Mouse (Mus musculus) liver, embryonic 13.5 days (tissue): Measurements from ENCODE around the gene Ell2. TPM values are rescaled to one million over a fixed set of nuclear protein-coding genes. Genes with fewer than 3 reads are reported as not detected.

Experiments used
- ATAC-seq: fragments of 200-750 bp; cut with Nextera tagmentation; 2 replicates; pipeline ENCODE4 v1.8.0; 2017; ENCODE audit warnings: low read depth, mild to moderate bottlenecking, moderate number of reproducible peaks, moderate library complexity
- DNase-seq: peaks from one replicate; pipeline ENCODE4 v3.0.0; 2022
- H3K27ac ChIP-seq: fragments of 300-500 bp; sonication (generic); 2 replicates; pipeline ENCODE4 v1.5.1; 2015; ENCODE audit warnings: moderate library complexity, mild to moderate bottlenecking, inconsistent platforms
- H3K27me3 ChIP-seq: fragments of 300-500 bp; sonication (generic); 2 replicates; pipeline ENCODE4 v1.6.1; 2015; ENCODE audit warnings: mild to moderate bottlenecking, inconsistent platforms
- H3K36me3 ChIP-seq: fragments of 300-500 bp; sonication (generic); 2 replicates; pipeline ENCODE4 v1.6.1; 2015; ENCODE audit warnings: mild to moderate bottlenecking, inconsistent platforms
- H3K4me1 ChIP-seq: fragments of 300-500 bp; sonication (generic); replicated peaks from 2 replicates; pipeline ENCODE4 v1.6.1; 2015; ENCODE audit warnings: inconsistent platforms
- H3K4me2 ChIP-seq: fragments of 300-500 bp; sonication (generic); 2 replicates; pipeline ENCODE4 v1.6.1; 2015; ENCODE audit warnings: inconsistent platforms, mild to moderate bottlenecking, moderate library complexity
- H3K4me3 ChIP-seq: fragments of 300-500 bp; sonication (generic); replicated peaks from 2 replicates; pipeline ENCODE4 v1.5.1; 2015; ENCODE audit warnings: mild to moderate bottlenecking, inconsistent platforms
- H3K9ac ChIP-seq: fragments of 300-500 bp; sonication (generic); 2 replicates; pipeline ENCODE4 v1.6.1; 2015; ENCODE audit warnings: mild to moderate bottlenecking, inconsistent platforms
- H3K9me3 ChIP-seq: fragments of 300-500 bp; sonication (generic); replicated peaks from 2 replicates; pipeline ENCODE4 v1.6.1; 2016; ENCODE audit warnings: inconsistent platforms
- WGBS: fragments of 180-500 bp; shearing (Covaris S2); methylation state at CpG from one replicate; pipeline ENCODE4 v1.1.7; 2015; ENCODE audit not compliant: insufficient replicate concordance; 5-methylcytosine and 5-hydroxymethylcytosine counted together
- polyA plus RNA-seq: library from polyadenylated mRNA; unstranded; fragments of >200 nt; fragmentation: Nextera tagmentation; extraction: Ambion mirVana; gene quantifications from 2 replicates; pipeline ENCODE4 v1.2.1, GENCODE M21; 2015

Ell2 gene
- polyA plus RNA-seq, 1 experiment from 2014 or later = 38.2 TPM

- no peak overlapping the region for H3K9ac ChIP-seq
- ATAC-seq (no peak), DNase-seq (no peak)
- H3K27ac ChIP-seq = no peak overlapping the region
- H3K4me3 ChIP-seq = no peak overlapping the region
- WGBS = 66% methylated on average over 3 of the region's 3 CpGs
- H3K27me3 ChIP-seq = no peaks in the 10 kb centered on the region
- H3K4me2 ChIP-seq = no peak overlapping the region
- H3K9me3 ChIP-seq = no peaks in the 10 kb centered on the region
- H3K36me3 ChIP-seq = no peaks in the 10 kb centered on the region
- H3K4me1 ChIP-seq = no peaks in the 10 kb centered on the region
Measured at GRCm38 (mm10) chr13:75818945-75819706, 112.6 kb downstream of the Ell2 start.

GRCm38 (mm10) chr13:75819898-75820297 lies 113.3 kb downstream of the Ell2 start:
- Histone ChIP-seq H3K4me1 (no peaks in the 10 kb centered on the region), H3K27me3 (no peaks in the 10 kb centered on the region), H3K9me3 (no peaks in the 10 kb centered on the region), H3K27ac (no peak overlapping the region), H3K4me2 (no peak overlapping the region), H3K36me3 (no peaks in the 10 kb centered on the region), H3K4me3 (no peak overlapping the region), H3K9ac (no peak overlapping the region)
- DNase-seq (no peak), ATAC-seq (no peak)

Other genes starting within 250 kb of the Ell2 start
- 32.2 and 35.7 TPM in 2 replicates for gene Glrx, start 133.1 kb downstream of the Ell2 start, polyA plus RNA-seq
- gene Rhobtb3, start 237.2 kb downstream of the Ell2 start, polyA plus RNA-seq = 3.9 and 4.6 TPM in 2 replicates